Mouse (Mus musculus) small intestine, adult 2 months (tissue): Measurements from ENCODE around the gene Lbh. TPM values are rescaled to one million over a fixed set of nuclear protein-coding genes. Genes with fewer than 3 reads are reported as not detected.
A peak's percentile ranks its signal among the peaks of the same experiment; 100 is the strongest.

Source experiments
- H3K27ac ChIP-seq: fragments of 200-500 bp; 2 replicates; pipeline ENCODE4 v1.5.1; 2012; ENCODE audit warnings: low read depth, low read length, control low read depth, inconsistent platforms; ENCODE audit not compliant: insufficient read depth
- H3K27me3 ChIP-seq: fragments of 200-500 bp; 2 replicates; pipeline ENCODE4 v1.6.1; 2012; ENCODE audit warnings: mild to moderate bottlenecking, moderate library complexity, low read length, inconsistent platforms; ENCODE audit not compliant: control insufficient read depth, insufficient read depth
- H3K36me3 ChIP-seq: fragments of 200-500 bp; 2 replicates; pipeline ENCODE4 v1.6.1; 2012; ENCODE audit warnings: mild to moderate bottlenecking, low read length, control low read depth, inconsistent platforms; ENCODE audit not compliant: control insufficient read depth, insufficient read depth
- H3K4me1 ChIP-seq: fragments of 200-500 bp; 2 replicates; pipeline ENCODE4 v1.6.1; 2012; ENCODE audit warnings: low read length, inconsistent platforms, mixed read lengths; ENCODE audit not compliant: control insufficient read depth, insufficient read depth, insufficient read length
- H3K4me3 ChIP-seq: fragments of 200-500 bp; 2 replicates; pipeline ENCODE4 v1.5.1; 2012; ENCODE audit warnings: low read depth, mild to moderate bottlenecking, control low read depth, inconsistent platforms, low read length, moderate library complexity
- CTCF ChIP-seq: fragments of 200-500 bp; IDR thresholded peaks from 2 replicates; pipeline ENCODE4 v1.5.1; 2012; ENCODE audit warnings: low read depth, mild to moderate bottlenecking, control low read depth, inconsistent platforms, low read length, moderate library complexity, mixed read lengths; ENCODE audit not compliant: insufficient replicate concordance, insufficient read length; ENCODE audit errors: extremely low read depth
- POLR2A ChIP-seq: fragments of 200-500 bp; IDR thresholded peaks from 2 replicates; pipeline ENCODE4 v1.6.1; 2012; ENCODE audit warnings: low read depth, mild to moderate bottlenecking, control low read depth, inconsistent platforms, low read length, moderate library complexity
- whole genome bisulfite sequencing: fragments of 180-500 bp; shearing (Covaris S2); methylation state at CpG from one replicate; pipeline ENCODE4 v1.1.7; 2018; 5-methylcytosine and 5-hydroxymethylcytosine counted together
- polyA plus RNA-seq: library from polyadenylated mRNA; depleted of rRNA; stranded (reverse); fragments of >200 nt; gene quantifications from 2 replicates; pipeline ENCODE4 v1.2.3, GENCODE M21; 2012

Lbh gene
- polyA plus RNA-seq, 1 experiment = 49.3 TPM

- TF ChIP-seq POLR2A = no peak
- no peak for TF ChIP-seq CTCF
- H3K4me1 ChIP-seq = peaks cover 7% of the 10 kb centered on the region; the same call in 1 of the 2 replicates
- H3K27ac ChIP-seq = 0 out of 2 replicates have a peak overlapping the region, but pooled peaks have one; percentile 4
- 74% methylated on average over 8 of the region's 8 CpGs for WGBS
- H3K4me3 ChIP-seq = no peak overlapping the region
- H3K27me3 ChIP-seq = no peaks in the 10 kb centered on the region
- peaks cover 12% of the 10 kb centered on the region for H3K36me3 ChIP-seq
Observed at GRCm38 (mm10) chr17:72926994-72927393, 8.9 kb downstream of the Lbh start.

- Histone ChIP-seq H3K27ac (no peak overlapping the region), H3K4me3 (no peak overlapping the region), H3K36me3 (peaks cover 4% of the 10 kb centered on the region), H3K27me3 (no peaks in the 10 kb centered on the region), H3K4me1 (peaks cover 28% of the 10 kb centered on the region)
- TF ChIP-seq CTCF (no peak), POLR2A (no peak)
- 58% methylated on average over 4 of the region's 4 CpGs for WGBS
Observed at GRCm38 (mm10) chr17:72933116-72933515, 15.0 kb downstream of the Lbh start.

- Histone ChIP-seq H3K27ac (peak overlapping the region; percentile 2), H3K36me3 (peaks cover 3% of the 10 kb centered on the region), H3K27me3 (no peaks in the 10 kb centered on the region), H3K4me1 (peaks cover 32% of the 10 kb centered on the region), H3K4me3 (0 out of 2 replicates have a peak overlapping the region, but pooled peaks have one; percentile 4)
- 48% methylated on average over 2 of the region's 2 CpGs for WGBS
- TF ChIP-seq POLR2A = no peak
- no peak for TF ChIP-seq CTCF
Observed at GRCm38 (mm10) chr17:72934146-72934545, 16.0 kb downstream of the Lbh start.

GRCm38 (mm10) chr17:72934653-72935052 is 16.5 kb downstream of the Lbh start:
- H3K27ac ChIP-seq = peak overlapping the region; percentile 2
- peak overlapping the region; percentile 4; the same call in 1 of the 2 replicates for H3K4me3 ChIP-seq
- WGBS = 49% methylated on average over 3 of the region's 3 CpGs
- peaks cover 4% of the 10 kb centered on the region for H3K36me3 ChIP-seq
- no peaks in the 10 kb centered on the region for H3K27me3 ChIP-seq
- H3K4me1 ChIP-seq = peaks cover 32% of the 10 kb centered on the region
- TF ChIP-seq CTCF (no peak), POLR2A (no peak)

GRCm38 (mm10) chr17:72935921-72936320 is 17.8 kb downstream of the Lbh start:
- H3K4me3 ChIP-seq = no peak overlapping the region
- peaks cover 38% of the 10 kb centered on the region for H3K4me1 ChIP-seq
- H3K27me3 ChIP-seq = no peaks in the 10 kb centered on the region
- H3K36me3 ChIP-seq = peaks cover 12% of the 10 kb centered on the region
- TF ChIP-seq CTCF = no peak
- no peak for TF ChIP-seq POLR2A
- H3K27ac ChIP-seq = no peak overlapping the region
- 20% methylated on average over 7 of the region's 7 CpGs for WGBS

- H3K27ac ChIP-seq = no peak overlapping the region
- TF ChIP-seq CTCF (no peak), POLR2A (no peak)
- WGBS = 54% methylated on average over 3 of the region's 3 CpGs
- peaks cover 12% of the 10 kb centered on the region for H3K36me3 ChIP-seq
- H3K4me1 ChIP-seq = peaks cover 38% of the 10 kb centered on the region
- no peaks in the 10 kb centered on the region for H3K27me3 ChIP-seq
- H3K4me3 ChIP-seq = no peak overlapping the region
Observed at GRCm38 (mm10) chr17:72936336-72936735, 18.2 kb downstream of the Lbh start.

- 51% methylated on average over 9 of the region's 9 CpGs for WGBS
- no peak overlapping the region for H3K27ac ChIP-seq
- H3K4me3 ChIP-seq = no peak overlapping the region
- H3K4me1 ChIP-seq = peaks cover 38% of the 10 kb centered on the region
- H3K27me3 ChIP-seq = no peaks in the 10 kb centered on the region
- TF ChIP-seq CTCF (no peak), POLR2A (no peak)
- H3K36me3 ChIP-seq = peaks cover 12% of the 10 kb centered on the region
Observed at GRCm38 (mm10) chr17:72937204-72937603, 19.1 kb downstream of the Lbh start.
